Mouse (Mus musculus): ENCODE data around the gene Tpm4.
"Not testable (repeated sequence)": the region's sequence is repeated elsewhere in the genome, so short reads cannot be mapped to it uniquely, and the experiment has no call there.

Tpm4 gene
- long read RNA-seq, experiment 1, transcript Tpm4-201 (8 exons, 2,128 nt): major isoform, 142 of 158 reads
- long read RNA-seq, experiment 1, partial matches to known transcripts: 11 of 158 reads
- long read RNA-seq, experiment 1, other reads (novel, unspliced or antisense): 5 of 158 reads
- long read RNA-seq, experiment 2, transcript Tpm4-201 (8 exons, 2,128 nt): major isoform, 257 of 296 reads
- long read RNA-seq, experiment 2, partial matches to known transcripts: 16 of 296 reads
- long read RNA-seq, experiment 2, other reads (novel, unspliced or antisense): 23 of 296 reads

DNA sequence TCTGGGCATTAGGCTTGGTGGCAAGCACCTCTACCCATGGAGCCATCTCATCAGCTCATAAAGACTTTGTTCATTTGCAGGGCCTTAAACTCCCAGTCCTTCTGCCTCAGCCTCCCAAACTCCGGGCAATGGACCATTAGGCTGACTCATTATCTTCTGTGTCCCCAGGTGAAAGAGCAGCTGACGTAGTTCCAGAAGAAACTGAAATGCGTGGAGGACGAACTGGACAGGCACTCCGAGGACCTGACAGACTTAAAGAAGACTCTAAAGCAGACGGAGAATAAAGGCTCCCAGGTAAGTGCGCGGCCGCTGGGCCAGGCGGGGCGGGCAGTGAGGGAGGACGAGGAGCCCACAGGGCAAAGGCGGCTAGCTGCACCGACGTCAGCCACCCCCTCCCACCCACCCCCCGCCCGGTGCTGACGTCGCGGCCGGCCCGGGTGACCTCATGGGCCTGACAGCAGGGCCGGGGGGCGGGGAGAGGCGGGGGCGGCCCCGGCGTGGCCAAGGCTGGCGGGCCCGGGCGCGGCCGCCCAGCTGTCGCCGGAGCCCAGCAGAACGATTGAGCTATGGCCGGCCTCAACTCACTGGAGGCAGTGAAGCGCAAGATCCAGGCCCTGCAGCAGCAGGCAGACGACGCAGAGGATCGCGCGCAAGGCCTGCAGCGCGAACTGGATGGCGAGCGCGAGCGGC lies at the start of gene Tpm4:
TSS of gene Tpm4 (plus strand) at position 220 of the 690 bp plus-strand sequence.
- intact Hi-C loops (cut with DNase I): no loop called here

DNA sequence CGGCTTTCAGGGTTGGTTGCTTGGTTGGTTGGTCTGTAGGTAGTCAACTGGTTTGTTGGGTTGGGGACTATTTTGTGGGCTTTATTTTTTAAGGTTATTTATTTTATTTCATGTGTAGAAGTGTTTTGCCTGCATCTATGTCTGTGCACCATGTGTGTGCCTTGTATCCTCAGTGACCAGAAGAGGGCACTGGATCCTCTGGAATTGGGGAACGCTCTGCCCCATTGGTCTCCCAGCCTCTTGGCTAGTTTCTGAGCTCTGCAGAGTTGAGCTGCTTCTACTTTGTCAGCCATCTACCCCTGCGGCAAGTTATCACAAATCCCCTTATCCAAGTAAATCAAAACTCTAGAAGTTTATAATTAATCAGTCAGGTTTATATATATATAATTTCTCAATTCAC lies 47.2 kb upstream of the Tpm4 start:
- intact Hi-C loops (cut with DNase I): loop anchor here (5.0 kb wide), 1 partner anchor 45 kb away; the partner anchor contains the start of gene Olfr372

DNA sequence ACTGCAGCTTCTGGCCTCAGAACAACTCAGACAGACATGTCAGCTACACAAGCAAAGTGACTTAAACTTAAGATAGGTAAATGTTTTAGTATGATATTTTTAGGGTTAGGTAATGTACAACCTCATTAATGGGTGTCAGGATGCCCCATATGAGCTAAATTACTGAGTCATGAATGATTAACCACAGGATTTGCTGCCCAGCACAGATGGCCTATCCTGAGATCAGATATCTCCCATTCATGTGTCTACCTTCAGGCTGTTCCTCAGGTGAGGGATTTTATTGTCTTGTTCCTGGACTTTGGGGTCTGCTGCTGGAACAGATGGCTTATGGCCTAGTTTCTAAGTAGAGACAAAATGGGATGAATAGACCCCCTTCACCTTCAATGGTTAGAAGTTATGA lies 38.1 kb upstream of the Tpm4 start:
- intact Hi-C loops (cut with DNase I): loop anchor here (5.0 kb wide), 1 partner anchor 89 kb away; the partner anchor contains the start of gene Cyp4f18

DNA sequence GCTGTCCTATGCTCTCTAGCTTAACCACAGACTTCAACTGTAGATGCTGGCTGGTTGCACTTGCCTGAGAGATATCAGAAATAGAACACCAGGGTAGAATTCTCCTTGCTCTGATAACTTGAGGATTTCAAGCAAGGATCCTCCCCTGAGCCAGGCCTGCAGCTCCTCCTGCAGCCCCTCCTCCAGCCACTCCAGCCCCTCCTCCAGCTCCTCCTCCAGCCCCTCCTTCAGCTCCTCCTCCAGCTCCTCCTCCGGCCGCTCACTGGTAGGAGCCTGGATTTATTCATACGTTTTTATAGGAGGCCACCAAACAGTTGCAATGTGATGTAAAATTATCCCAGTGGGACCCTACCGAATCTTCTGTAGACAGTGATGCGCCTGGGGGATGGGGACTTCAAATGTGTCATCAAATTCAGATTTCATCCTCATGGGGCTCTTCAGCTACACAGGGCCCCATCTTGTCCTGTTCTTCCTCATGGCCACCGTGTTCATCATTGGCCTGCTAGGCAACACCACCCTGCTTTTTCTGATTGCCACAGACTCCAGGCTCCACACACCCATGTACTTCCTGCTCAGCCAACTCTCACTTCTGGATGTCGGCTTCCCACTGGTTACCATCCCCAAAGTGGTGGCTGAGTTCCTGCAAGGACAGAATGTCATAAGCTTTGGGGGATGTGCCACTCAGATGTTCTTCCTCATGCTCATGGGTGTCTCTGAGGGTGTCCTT lies 35.2 kb upstream of the Tpm4 start:
- intact Hi-C loops (cut with DNase I): loop anchor here (5.0 kb wide), 1 partner anchor 92 kb away; the partner anchor contains the start of gene Cyp4f18

DNA sequence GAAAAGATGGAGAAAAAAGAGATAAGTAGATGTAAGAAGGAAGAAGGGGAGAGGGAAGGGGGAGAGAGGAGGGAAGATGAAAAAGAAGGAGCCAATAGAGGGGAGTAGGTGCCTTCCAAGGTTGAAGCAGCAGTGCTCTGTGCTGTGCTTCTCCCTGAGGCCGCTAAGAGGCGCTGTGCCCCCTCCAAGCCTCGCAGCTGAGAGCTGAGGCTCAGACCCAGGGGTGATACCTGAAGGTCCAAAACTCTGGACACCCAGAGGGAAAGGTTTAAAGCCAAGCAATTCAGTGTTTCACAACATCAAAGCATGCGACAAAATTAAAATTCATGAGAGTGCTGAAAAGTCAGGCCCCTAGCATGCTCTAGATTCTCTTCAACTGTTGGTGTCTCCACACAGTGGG lies 29.6 kb upstream of the Tpm4 start:
- intact Hi-C loops (cut with DNase I): no loop called here

DNA sequence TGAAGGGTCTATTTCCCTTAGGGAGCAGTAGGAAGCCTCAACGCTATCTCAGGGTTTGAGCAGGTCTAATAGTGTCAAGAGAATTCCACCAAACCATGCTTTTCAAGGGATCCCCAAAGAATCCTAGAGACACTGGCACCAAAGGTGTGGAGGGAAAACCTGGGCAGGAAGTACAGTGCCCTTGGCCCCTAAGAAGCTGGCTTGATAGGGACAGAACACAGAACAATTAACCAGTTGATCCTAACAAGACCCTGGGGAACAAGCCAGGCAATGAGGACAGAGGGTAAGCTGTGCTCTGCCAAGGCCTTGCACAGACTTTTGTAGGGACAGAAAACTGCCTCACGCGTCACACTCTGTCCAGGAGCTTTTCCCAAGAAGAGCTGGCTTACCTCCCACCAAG lies 28.0 kb upstream of the Tpm4 start, which contains the start of gene Olfr374:
TSS of gene Olfr374 (plus strand) at position 301 of the 400 bp plus-strand sequence.
- intact Hi-C loops (cut with DNase I): no loop called here

DNA sequence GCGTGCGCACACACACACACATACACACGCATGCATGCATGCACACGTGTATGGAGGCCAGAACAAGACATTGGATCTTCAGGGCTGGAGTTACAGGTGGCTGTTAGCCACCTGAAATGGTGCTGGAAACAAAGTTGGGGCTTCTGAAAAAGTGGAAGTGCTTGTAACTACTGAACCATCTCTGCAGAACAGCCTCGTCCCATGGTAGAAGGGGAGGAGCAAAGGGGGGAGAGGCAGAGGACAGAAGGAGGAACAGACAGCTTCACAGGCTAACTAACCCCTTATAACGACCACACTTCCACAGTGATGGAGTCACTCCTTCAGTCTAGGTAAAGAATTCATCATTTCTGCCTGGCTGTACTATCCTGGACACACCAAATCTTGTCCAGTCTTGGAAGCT lies 23.9 kb upstream of the Tpm4 start:
- intact Hi-C loops (cut with DNase I): no loop called here

DNA sequence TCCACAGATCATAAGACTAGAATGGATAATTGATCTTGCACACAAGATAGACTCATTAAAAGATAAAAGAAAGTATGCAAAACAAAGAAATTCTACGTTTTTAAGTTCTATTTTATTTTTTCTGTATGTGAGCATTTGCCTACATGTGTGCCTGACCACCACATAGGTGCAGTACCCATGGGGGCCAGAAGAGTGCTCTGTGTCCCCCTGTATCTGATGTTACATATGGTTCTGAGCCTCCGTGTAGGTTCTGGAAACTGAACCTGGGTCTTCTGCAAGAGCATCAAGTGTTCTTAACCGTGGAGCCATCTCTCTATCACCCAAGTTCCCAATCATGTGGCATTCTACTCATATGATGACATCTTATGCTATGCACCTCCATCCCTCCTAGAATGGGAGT lies 22.3 kb upstream of the Tpm4 start:
- intact Hi-C loops (cut with DNase I): no loop called here

DNA sequence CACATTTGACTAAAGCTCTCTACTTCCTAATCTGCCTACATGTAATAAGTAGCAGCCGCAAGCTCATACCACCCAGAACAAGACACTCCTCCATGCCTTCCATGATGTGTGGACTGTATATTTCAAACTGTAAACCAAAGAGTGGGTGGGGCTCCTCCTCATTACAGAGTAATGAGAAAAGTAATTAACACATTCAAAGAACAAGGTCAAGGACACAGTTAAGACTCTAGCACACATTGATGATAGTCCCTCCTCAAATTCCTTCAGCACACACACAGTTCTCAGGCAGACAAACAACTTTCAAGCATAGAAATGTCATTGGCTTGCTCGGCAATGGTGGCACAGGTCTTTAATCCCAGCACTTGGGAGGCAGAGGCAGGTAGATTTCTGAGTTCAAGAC lies 19.6 kb upstream of the Tpm4 start:
- intact Hi-C loops (cut with DNase I): no loop called here

DNA sequence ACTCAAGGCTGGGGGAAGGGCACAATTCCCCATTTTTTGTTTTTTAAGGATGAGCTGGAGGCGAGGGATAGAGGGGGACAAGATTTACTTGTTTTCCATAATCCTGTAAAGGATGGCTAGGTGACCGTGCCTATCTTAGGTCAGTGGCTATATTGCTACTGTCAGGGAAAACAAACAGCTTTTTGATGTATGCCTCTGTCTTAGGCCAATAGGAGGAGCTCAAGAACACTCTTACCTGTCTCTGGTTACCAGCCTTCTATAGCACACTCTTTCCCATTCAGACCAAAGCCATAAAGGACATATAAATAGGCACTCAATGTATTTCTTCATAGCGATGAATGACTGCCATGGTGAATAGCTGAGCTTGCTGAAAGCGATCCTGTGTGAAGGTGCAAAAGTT lies 16.2 kb upstream of the Tpm4 start:
- intact Hi-C loops (cut with DNase I): no loop called here

DNA sequence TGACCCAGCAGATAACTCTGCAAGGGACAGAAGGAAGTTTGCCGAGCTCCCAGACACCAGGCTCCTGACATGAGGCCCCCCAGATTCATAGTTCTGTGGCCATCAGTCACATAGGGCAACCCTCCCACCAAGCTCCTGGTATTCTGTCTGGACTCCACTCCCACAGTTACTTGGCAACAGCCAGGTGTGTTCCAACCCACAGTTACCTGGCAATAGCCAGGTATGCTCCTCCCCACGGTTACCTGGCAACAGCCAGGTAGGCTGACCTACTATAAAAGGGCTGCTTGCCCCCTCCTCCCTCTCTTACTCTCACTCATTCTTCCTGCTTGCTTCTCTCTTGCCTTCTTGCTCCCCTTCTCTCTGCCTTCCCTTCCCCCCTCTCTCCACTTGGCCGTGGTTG lies 13.3 kb upstream of the Tpm4 start:
- intact Hi-C loops (cut with DNase I): not testable (repeated sequence)

DNA sequence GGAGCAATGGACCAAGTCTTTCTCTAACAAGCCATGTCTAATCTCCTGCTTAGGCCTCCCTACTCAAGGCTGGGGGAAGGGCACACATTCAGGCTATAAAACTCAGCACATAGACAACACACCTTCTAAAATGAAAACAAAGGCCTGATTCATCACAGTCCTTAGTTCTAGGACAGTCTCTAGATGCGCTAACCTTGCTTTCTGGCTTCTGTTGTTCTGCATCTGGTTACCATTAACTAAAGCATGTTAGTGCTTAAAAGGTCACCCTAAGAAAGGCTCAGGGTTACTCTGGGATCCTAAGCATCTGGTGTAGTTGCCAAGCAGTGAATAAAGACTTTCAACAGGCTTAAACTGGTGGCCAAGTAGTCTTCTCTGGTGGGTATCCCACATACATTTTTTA lies 12.8 kb upstream of the Tpm4 start:
- intact Hi-C loops (cut with DNase I): no loop called here

DNA sequence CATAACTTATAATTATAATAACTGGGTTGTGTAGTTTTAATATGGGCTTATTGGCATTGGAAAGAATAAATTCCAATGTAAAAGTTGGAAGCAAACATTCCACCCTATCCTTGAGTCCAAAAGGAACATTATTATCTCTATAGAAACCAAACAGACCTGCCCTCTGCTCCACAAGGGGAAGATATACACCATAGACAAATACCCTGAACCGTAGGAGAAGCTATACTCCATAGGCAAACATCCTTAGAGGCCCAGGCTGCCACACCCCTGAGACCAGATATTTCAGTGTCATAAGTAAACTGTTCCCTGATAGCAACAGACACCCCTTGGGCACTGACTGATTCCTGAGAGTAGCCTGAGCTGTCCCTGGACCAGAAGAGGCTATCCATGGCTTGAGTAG lies 6.9 kb upstream of the Tpm4 start:
- intact Hi-C loops (cut with DNase I): no loop called here

DNA sequence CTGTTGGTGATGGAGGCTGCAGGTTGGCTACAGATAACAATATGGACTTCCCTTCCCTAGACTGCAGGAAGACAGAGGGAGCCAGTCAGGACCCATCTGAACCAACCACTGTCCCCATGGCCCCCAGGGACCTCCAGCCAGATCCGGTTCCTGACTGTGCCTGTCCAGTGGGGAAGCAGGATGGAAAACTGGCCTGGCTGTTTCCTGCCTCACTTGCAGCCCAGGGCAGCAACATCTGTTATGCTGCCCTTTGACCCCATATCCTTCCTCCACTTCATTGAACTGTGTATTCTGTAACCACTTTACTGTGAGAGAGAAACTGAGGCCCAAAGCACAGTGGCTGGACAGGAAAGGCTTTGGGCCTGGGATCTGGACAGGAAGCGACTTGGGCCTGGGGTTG lies 3.5 kb upstream of the Tpm4 start:
- intact Hi-C loops (cut with DNase I): no loop called here

DNA sequence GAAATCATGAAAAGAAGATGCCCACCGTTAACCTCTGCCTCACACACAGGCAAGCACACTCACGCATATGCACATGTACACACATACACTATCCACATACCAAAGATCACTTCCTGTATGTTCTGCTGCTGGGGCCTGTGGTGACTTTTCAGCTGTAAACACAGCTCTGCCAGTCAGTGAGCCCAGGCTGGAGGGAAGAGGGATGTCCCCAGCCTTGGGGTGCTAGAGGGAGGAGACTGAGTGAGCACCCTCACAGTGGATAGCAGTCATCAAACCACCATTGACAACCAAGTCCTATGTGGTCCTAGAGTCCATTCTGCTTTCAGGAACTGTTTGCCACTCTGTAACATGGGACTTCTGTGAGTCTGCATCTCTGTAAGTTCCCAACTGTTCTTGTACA lies 2.9 kb upstream of the Tpm4 start:
- intact Hi-C loops (cut with DNase I): no loop called here

DNA sequence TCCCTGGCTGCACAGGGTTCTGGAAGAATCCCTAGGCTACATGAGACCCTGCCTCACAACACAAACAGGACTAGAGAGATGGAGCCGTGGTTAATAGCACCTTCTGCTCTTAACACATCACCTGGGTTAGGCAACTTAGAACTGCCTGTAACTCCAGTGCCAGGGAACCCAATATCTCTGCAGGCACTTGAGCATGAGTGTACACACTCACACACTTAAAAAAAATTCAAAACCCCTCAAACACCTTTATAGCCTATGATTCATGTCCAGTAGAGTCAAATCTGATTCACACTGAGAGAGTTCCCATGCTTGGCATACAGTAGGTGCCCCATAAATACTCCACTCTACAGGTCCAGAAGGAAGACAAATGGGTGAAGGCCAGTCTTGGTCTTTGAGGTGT lies 2.4 kb upstream of the Tpm4 start:
- intact Hi-C loops (cut with DNase I): no loop called here

DNA sequence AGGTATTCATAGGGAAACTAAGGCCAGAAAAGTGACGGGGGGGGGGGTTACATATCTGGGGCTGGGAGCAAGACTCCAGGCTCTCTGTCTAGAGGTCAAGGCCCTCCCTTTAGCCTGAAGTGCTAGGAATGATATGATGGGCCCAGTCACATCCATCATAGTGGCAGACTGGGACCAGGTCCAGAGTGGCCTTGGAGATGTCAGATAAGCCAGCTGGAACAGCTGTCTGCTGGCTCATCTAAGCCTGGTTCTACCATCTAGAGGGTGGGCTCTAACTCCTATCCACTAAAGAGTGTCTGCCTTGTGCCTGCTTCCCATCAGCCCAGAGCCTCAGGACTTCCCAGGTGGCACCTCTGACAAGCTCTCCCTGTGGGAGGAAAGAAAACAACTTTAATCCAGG lies 1.9 kb upstream of the Tpm4 start:
- intact Hi-C loops (cut with DNase I): no loop called here

DNA sequence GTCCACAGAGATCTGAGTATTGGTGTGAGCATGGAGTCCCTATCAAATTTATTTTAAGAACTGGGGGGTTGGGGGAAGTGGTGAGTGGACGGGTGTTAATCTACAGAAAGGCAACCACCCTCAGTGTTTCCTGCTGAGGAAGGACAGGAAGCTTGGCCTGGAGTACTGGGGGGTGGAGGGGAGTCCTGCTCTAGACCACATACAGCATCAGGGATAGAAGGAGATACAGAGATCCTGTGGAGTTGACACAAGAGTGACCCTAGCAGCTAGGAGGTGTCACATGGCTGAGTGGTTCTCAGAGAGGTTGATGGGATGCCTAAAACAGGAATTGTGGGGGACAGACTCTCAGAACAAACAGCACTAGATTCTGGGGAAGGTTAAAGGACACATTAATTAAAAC lies 1.3 kb upstream of the Tpm4 start:
- intact Hi-C loops (cut with DNase I): no loop called here

DNA sequence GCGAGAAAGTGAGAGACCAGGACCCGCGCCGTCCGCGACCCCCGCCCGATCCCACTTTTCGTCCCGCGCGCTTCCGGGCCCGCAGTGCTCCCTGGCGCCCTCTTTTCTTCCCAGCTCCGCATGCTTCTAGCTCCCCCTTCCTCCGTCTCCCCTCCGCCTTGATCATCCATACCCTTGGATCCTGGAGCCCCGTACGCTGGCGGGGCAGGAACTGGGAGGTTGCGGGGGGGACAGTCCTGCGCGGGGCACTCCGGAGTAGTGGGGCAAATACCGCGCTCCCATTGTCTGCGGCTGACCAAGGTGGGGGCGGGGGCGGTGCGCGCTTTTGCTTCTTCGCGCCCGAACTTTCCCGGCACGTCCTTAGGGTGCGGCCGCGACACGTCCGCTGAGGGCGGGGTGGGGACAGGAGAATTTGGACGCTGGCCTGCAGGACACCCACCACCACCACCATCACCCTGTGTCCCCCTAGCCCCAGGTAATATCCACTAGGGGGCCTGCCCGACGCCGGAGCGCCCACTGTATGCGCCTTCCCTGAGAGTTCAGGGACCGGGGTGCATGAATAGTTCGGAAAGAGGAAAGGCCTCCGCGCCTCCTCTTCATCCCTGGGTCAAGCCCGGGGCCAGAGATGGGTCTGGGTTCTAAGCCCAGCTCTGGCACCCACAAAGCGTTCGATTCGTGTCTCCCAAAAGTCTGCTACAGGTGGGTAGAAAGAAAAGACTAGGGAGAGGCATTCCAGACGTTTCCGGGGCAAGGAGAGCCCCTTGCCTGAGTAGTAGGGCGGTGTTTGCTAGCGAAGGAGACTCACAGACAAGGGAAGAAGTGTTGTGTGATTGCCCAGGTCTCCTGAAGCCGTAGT lies 899 bp downstream of the Tpm4 start:
- intact Hi-C loops (cut with DNase I): no loop called here

DNA sequence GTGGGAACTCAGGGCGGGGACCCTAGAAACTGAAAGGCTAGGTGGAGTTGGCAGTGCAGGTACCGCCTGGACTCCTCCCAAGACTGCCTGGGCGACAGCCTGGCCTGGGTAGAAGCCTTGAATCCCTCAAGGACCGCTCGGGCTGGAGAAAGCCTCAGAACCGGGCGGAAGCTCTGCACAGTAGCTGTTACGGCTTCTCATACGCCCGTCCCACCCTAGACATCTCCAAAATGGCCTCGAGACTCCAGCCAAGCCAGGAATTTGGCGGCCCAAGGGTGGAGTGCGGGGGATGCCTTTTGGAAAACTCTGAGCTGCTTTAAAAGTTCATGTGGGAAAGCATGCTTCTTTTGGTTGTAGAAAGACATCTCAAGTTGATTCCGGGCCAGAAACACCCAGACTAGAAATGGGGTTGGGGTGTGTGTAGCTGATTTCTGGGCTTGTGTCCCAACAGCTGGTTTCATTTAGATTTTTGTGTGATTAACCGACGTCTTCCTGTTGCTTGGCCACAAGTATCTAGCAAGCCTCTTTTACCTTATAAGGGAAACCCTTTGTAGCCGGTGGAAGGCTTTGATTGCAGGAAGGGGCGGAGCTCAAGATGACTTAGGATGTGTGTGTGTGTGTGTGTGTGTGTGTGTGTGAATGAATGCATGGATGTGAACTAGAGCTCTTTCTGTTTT lies 1.7 kb downstream of the Tpm4 start:
- intact Hi-C loops (cut with DNase I): no loop called here

DNA sequence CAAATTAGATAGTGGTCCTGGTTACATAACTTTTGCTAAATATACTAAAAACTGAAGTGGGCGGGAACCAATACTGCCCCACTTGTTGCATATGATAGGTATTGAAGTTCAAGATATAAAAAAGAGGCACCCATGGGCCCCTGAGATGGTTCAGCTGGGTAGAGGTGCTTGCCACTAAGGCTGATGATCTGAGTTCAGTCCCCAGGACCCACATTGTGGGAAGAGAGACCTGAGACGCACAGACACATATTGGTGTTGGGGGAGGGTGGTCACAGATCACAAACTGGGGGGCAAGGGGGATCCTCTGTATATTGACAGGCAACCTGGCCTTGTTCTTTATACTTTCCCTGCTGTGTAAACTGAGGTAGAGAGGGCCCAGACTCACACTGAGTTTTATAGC lies 2.7 kb downstream of the Tpm4 start:
- intact Hi-C loops (cut with DNase I): no loop called here
